Mouse (Mus musculus) bone marrow macrophage, adult 2 months (primary cell): ENCODE measurements around the gene A2m.

Experiments used
- CTCF ChIP-seq: IDR thresholded peaks from 2 replicates; pipeline ENCODE4 v1.5.1; 2012; ENCODE audit warnings: low read depth, mild to moderate bottlenecking, low read length, moderate library complexity
- POLR2A ChIP-seq: IDR thresholded peaks from 2 replicates; pipeline ENCODE4 v1.6.1; 2012; ENCODE audit warnings: mild to moderate bottlenecking, low read depth, low read length, borderline replicate concordance

DNA sequence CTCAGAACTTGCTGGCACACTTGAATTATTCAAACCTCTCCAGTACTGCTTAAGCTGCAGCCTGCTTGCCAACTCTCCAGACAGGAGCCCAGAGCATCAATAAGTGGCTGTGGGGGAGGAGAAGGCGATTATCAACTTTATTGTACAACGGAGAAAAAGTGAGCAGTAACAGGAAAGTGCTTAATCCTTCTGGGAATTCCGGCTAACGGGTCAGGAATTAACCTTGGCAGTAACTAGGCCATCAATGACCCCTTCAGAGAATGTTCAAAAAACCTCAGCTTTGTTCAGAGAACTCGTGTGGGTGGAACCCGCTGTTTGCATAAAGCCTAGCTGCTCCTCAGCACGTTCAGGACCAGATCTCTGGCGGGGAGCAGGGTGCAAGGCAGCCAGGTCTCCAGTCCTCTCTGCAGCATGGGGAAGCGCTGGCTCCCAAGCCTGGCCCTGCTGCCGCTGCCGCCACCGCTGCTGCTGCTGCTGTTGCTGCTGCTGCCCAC, 749 bp downstream of the A2m start:
- no peak for TF ChIP-seq CTCF
- no peak for TF ChIP-seq POLR2A
